Mouse (Mus musculus) urinary bladder, postnatal 25 days (tissue): ENCODE data around the gene Reep1.

Experiments
- DNase-seq: peaks from one replicate; pipeline ENCODE4 v3.0.0; 2022; ENCODE audit warnings: low spot score

Gene Reep1

DNA sequence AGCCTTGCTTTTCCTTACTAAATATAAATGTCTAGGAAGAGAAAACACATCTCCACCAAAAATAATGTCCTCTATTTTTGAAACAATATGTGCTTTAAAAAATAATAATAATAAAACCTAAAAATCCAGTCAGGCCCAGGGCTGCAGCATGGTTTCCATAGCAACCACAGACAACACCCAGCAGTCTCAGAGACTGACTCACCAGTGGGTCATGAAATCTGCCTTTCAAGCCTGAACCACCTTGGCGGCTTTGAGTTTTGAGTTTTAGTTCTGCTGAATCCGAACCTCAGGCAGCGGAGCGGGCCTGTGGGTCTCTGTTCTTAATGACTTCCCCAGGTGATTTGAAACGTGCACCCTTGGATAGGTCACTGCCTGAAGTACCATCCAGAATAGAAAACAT is 75.8 kb downstream of the Reep1 start:
- no peak for DNase-seq

DNA sequence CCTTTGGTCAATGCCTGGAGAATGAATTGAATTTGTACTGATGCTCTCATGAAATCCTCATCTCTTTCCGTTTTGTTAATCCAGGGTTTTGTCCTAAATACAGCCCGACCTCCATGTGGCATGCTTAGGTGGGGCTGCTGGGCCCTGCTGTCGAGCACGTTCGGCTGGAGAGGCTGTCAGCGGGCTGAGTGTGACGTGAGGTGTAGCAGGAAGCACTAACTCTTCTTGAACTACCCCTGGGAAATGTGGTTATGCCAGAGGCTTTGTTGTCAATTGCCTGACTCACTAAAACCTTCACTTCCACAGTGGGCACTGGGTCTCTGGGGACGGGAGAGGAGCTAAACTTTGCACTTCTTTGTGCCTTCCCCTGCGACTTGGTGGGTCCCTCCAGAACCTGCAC is 81.0 kb downstream of the Reep1 start:
- DNase-seq: no peak

DNA sequence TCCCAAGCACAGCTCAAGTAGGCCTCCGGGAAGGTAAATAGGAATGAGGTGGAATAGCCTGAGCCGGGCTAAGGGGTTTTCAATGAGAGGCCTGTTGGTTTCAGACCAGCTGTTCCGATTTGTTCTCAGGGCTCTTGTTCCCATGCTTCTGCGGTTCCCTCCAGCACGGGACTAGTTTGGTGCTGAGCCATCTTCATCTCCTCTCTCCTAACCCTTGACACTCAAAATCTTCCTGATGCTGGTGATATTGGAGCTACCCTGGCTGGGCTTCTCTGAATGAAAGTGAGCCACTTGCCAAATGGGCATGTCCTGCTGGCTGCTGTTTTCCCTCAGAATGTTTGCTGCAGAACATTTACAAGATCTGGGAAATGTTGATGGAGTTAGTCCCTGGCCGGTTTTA is 84.4 kb downstream of the Reep1 start:
- DNase-seq: no peak

DNA sequence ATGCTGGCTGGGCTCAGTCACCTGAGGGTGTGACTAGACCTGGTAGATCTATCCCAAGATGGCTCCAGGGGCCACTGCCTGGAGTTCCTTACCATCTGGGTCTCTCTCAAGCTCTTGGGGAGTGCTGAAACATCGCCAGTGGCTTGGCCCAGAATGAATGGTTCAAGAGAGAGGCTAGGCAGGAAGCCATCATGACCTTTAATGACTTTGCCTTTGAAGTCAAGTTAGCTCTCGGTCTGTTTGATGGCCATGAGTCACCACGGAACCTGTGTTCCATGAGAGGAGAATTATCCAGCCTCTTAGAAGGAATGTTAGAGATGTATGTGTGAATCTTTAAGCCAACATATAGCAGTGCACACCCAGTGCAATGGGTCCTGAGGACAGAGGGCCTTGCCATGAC is 92.0 kb downstream of the Reep1 start:
- no peak for DNase-seq

DNA sequence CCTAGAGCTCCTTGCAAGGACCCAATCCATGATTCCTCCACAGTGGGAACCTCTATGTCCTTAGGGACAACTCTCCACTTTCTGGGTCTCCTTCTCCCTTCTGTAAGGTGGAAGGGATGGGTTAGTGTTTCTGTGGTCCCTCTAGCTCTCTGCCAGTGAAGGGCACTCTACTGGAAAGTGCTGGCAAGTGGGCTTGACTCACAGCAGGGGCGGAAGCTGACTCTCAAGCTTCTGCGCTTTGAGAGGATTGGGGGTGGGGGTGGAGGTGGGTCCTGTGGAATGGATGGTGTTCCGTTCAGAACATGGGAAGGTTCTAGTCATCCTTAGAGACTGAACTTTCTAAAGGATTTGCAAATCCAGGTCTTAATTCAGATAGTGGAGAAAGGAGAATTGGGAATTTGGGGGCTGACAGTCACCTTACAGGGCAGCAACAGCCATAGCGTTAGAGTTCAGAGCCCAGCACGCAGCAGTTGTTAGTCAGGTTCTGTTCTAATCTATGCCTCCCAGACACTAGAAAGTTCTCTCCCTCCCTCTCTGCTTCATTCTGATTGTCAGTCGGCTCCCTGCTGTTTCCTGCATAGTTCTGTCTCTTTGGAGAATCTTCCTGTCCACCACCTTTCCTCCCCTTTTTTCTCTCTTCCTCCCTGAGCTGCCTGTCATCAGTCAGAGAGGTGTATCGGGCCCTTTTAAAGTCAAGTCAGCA is 93.8 kb downstream of the Reep1 start:
- DNase-seq: no peak

DNA sequence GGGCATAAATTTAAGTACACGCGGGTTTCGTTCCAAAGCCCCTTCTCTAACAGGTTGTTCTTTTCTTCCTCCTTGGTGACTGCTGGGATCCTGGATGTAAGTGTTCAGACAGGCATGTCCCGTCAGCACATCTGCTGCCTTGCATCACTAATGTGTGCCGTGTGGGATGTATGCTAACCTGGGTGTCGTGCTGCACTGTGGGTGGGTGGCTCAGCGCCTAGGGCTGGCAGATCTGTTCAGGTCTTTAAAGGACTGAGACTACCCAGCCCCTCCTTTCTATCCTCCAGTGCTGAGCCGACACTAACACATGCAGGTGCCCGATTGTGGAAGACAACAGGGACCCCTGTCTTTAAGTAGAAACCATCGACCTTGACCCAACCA is 94.3 kb downstream of the Reep1 start:
- no peak for DNase-seq

DNA sequence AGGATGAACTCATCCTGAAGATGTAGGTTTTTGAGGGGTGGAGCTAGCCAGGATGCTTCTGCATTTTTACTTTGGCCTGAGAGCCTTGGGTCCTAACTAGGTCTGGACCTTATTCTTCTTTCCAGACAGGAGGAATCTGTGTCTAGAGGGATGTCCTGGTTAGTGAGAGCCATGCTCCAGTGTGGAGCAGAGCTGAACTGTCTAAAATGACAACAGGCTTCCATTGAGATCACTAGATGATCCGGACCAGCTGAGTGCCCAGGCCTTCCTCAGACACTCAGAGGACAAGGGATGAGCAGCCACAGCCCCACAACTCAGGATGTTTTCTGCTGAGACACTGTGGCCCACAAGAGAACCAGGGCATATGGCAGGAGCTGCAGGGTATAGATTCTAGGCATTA is 96.2 kb downstream of the Reep1 start:
- DNase-seq: no peak

DNA sequence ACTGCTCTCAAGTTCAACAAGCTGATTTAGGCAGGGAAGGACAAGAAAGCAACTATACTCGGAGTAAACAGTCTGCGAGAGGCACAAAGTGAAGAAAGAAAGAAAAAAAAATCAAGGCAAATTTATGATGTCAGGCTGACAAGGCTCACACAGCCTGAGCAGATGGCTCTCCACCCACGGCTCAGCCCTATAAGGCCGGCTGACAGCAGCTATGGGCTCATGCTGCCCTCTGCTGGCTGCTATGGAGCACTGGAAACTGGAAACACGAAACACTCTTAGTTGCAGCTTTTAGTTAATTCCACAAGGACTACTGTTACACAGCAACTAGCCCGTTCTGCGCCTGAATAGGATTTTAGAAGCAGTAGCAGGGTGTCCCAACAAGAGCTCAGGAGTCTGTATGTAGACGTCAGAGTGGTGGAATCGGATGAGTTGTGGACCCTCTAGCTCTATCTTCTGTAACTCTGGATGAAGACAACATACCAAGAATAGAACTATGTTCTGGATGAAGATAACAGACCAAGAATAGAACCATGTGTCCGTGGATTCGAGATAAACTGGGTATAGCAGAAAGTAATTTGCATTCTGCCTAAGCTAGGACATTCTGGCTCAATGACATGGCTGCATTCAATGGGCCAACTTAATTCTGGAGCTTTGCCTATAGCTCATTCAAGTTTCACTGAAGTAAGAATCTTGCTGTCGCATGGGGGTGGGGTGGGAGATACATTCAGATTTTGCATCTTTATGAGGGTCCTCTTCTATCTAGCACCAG is 96.9 kb downstream of the Reep1 start:
- peak; percentile 53 for DNase-seq

DNA sequence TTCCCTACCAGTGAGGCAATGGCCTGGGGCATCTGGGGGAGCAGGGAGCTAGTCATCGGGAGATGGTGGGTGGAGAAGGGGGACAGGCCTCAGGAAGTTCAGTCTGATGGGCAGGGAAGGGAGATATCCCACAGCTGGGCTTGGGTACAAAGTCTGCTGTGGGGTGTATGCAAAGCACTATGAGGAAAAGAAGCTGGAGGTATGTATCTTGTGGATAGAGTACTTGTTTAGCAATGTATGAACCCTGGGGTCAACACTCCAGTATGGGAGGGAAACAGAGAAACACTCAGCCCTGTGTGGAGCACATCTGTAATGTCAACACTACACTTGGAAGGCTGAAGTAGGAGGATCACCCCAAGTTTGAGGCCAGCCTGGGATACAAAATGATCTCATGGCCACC is 99.4 kb downstream of the Reep1 start:
- DNase-seq: no peak

DNA sequence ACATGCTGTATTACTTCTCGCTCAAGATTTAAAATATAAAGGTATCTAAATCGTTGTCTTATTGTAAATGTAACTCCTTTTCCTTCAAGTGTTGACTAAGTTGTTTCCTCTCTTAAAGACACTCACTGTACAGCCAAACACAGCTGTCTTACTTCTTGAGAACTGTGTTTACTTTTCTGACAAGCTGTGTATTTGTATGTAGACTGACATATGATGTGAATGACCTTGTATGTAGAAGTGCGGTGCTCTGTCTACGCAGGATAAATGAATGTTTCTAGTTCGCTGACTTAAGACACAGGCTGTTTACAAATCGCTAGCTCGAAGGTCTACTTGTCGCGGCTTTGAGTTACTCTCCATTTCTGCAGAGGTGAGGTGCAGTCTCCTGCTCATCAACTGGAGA is 102.5 kb downstream of the Reep1 start:
- DNase-seq: no peak

DNA sequence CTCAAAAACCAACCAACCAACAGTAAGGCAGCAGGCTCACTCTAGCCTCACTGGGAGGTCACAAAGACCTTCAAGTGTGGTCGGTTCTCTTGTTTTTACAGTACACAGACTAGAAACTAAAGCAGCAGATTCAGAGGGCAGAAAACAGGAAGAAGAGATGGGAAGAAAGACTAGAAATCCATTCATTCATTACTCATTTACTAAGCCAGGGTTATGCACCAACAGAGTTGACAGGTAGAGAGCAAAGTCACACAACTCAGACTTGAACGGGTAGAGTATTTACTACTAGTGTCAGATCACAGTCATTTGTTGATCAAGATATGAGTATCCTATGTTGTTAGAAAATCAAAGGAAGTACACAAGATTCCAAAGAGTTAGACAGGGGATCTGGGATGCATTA is 105.5 kb downstream of the Reep1 start:
- DNase-seq: no peak

DNA sequence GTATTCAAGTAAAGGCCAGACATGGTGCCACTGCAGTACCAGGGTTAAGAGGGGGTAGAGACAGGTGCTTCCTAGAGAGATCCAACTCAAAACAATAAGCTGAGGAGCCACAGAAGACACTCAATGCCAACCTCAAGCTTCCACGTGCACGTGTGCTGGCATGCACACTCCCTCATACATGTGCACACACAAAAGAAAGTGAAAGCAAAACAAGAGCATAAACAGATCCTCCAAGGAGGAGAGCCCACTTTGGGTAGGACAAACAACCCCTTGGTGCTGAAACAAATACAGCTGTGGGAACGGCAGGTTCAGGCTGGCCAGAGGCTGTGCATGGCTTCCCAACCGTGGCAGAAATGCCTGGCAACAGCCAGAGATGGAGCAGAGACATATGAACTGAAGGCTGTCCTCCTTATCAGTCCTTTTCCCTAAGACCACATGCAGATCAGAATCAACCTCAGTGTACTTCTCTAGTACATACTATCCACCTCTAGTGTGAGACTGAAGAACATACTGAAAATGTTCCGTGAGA is 112.5 kb downstream of the Reep1 start:
- DNase-seq: no peak

DNA sequence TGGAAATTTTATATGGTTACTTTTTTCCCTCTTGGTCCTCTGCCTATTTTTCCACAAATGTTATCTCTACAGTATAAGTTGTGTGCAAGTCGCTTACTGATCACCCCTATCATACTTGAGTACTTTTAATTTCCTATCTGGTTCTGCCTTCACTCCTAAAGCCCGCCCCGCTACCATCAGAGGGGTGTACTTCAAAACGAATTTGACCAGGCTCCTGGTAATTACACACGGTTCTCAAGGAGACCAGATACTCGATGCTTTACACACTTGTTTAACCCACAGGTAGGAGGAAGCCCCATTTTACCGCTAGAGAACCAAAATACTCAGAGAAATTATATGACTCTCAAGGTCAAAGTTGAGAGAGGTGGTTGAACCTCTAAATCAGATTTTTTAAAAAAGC is 115.7 kb downstream of the Reep1 start:
- no peak for DNase-seq

DNA sequence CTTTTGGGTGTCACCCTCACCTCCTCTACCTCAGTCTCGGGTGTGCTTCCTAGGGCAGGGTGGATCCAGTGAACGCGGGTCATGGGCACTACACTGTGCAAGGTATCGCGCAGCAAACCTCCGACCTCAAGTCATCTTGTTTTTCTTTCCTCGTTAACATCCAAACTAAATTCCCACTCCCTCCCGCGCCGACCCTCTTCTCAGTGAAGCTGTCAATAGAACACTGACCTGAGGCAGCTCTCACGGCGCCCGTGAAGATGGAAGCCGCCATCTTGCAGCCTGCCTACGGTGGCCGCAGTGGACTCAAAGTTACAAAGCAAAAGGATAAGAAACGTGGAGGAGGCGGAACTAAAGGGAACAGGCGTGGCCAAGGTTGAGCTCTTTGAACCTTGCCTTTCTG is 116.1 kb downstream of the Reep1 start:
- DNase-seq: peak; percentile 85

DNA sequence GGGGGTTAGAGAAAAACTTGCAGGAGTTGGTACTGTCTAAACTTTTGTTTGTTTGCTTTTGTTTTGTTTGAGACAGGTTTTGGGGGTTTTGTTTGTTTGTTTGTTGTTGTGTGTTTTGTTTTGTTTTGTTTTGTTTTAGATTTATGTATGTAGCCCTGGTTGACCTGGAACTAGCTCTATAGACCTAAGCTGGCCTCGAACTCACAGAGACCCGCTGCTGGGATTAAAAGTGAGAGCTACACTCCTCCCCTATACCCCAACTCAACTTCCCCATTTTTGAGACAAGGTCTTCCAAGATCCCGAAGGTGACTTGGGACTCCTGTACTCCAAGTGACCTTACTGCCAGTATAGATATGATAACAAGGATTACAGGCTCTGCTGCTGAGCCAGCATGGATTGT is 116.6 kb downstream of the Reep1 start:
- no peak for DNase-seq

DNA sequence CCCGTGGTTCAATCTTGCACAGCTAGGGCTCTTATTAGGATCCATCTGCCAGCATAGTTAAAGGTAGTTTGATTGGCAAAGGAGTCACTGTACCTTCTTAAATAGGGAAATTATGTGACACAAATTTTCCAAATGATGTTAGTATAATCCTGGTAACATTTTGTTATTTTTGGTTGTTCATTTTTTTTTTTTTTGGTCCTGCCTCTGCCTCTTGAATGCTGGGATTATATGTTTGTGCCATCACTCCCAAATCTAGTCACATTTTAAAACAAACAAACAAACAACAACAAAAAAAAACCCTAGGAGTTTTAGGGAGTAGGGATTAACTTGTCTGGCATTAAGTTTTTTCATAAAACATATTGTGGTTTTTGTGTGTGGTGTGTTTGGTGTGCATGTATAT is 119.5 kb downstream of the Reep1 start, which contains the start of gene Mrpl35:
TSS of gene Mrpl35 (minus strand) at position 101 of the 400 bp plus-strand sequence.
- no peak for DNase-seq

DNA sequence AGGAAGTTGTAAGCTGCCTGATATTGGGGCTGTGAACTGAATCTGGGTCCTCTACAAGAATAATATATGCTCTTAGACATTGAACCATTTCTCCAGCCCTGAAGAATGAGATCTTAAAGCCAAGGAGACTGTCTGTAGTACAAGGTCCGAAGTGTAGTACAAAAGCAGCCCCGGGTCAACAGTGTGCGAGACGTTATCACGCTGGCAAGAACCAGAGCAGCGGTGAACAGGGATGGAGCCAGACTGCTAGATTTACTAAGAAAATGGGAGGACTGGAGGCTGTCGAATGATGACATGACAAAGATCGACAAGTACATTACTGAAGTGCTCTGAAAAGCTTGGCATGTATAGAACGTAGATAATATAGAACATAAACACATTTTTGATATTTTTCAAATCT is 122.4 kb downstream of the Reep1 start:
- no peak for DNase-seq

DNA sequence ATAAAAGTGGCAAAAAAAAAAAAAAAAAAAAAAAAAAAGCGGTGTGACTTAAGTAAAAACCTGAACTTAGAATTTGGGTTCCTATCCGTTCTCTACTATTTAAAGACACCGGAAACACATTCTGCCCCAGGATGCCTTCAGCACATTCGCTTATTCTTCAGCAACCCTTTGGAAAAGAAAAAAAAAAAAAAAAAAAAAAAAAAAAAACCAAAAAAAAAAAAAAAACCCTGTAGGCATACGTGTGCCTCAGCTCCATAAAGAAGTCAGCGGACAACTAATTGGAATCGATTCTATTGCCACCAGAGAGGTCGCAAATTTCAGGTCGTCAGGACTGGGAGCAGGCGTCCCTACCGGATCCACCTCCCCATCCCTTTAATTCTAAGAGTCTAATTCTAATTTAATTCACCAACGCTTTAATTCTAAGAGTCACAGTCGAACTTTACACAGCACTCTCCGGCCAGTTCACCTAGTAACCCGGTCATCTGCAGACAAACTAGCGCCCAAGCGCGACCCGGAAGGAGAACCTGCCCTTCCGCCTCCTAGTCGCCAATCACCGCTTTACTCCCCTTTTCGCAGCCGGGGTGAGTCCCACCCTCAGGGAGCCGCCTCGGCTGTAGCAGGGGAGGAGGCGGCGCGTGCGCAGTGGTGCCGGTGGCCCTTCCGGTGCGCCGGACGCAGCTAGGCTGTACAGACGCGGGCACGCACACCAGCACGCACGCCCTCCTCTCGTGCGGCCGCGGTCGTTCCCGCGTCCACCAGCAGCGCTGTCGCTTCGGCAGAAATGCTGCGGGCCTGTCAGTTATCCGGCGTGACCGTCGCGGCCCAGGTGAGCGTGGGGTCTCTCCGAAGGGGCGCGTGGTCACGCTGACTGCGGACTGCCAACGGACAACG is 123.6 kb downstream of the Reep1 start, which contains the start of gene Immt:
TSS of gene Immt (plus strand) at position 642 of the 891 bp plus-strand sequence.
- DNase-seq: peak; percentile 96

DNA sequence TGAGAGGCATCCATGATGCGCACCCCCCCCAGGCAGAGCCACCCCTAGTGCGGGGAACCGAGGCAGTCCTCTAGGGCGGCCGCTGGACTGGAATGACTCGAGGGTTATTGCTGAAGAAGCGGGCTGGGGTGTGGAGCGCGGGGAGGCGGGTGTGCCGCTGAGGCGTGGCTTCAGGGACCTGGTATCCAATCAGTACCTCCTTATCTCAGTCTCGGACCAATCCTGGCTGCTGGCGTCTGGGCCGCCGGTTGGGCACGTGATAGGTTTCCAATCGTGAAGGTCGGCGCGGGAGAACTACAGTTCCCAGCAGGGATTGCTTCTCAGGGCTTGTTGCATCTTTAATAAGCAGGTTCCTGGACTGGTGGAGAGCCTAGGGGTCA is 124.2 kb downstream of the Reep1 start:
- DNase-seq: peak; percentile 79

DNA sequence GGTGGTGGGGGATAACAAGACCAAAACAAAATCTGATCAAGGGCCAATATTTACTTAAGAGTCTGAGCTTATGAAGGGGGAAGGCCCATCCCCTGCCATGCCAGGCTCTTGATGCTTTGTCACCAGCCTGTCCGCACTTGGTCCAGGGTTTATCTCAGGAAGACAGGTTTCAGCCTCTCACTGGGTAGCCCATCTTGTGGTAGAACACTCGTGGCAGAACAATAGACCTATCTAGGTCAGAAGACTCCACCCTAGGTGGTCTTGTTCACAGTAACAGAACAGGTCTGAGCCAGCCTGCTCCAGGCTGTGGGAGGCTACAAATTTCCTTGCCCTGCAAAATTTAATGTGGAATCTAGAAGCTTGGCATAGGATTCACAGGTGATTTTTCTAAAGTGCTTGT is 129.4 kb downstream of the Reep1 start:
- no peak for DNase-seq

DNA sequence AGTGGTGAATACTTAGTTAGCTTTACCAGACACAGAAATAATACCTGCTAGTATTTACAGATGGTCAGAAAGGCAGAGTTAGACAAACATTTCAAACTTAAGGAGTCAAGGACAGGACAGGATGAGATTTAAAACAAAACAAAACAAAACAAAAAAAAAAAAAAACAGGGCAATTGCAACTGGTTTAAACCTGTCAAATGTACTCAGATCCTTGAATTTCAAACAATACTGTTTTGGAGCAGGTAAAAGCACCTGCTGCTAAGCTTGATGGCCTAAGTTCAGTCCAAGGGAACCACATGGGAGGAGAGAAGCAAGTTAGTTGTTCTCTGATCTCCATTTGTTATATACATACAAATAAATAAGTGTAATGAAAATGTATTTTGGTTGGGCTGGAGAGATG is 132.5 kb downstream of the Reep1 start:
- no peak for DNase-seq

DNA sequence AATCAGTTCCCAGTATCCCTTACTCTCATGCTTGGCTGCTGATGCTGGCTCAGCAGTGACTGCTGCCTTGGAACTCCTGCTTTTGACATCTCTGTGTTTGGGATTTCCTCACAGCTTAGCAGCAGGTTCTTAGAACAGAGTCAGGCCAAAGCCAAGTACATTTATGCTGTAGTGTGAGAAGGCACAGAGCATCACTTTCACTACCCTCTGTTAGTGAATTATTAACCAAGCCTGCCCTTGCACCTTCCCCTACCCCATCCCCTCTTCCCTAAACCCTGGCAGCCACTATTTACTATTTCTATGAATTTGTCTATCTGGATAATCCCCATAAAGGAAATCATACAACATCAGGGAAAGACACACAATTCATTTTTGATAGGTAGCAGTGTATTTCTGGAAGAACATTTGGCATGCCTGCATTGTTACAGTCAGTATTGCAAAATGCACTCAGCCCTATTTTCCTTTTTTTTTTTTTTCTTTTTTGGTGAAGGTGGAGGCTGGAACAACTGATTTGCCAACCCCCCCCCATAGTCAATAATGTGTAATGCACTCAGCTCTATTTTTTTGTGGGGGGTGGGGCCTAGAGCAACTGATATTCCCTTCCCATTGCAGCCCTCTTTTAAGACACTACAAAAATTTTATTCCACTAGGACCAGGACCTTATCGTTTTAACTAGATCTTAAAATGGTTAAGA is 133.4 kb downstream of the Reep1 start:
- no peak for DNase-seq
